Mouse (Mus musculus) heart, embryonic 13.5 days (tissue): ENCODE results near the gene Fzd5. TPM values are rescaled to one million over a fixed set of nuclear protein-coding genes. Genes with fewer than 3 reads are reported as not detected.

Source experiments
- ATAC-seq: fragments of 200-750 bp; cut with Nextera tagmentation; 2 replicates; pipeline ENCODE4 v1.8.0; 2017; ENCODE audit warnings: moderate TSS enrichment; ENCODE audit not compliant: insufficient number of reproducible peaks, low FRiP score, low TSS enrichment; ENCODE audit errors: extremely low read depth
- H3K27ac ChIP-seq: fragments of 300-500 bp; sonication (generic); replicated peaks from 2 replicates; pipeline ENCODE4 v1.5.1; 2015; ENCODE audit warnings: moderate library complexity, mild to moderate bottlenecking, inconsistent platforms
- H3K27me3 ChIP-seq: fragments of 300-500 bp; sonication (generic); replicated peaks from 2 replicates; pipeline ENCODE4 v1.6.1; 2015; ENCODE audit warnings: mild to moderate bottlenecking, inconsistent platforms
- H3K36me3 ChIP-seq: fragments of 300-500 bp; sonication (generic); 2 replicates; pipeline ENCODE4 v1.6.1; 2015; ENCODE audit warnings: mild to moderate bottlenecking, inconsistent platforms
- H3K4me1 ChIP-seq: fragments of 300-500 bp; sonication (generic); 2 replicates; pipeline ENCODE4 v1.6.1; 2015; ENCODE audit warnings: inconsistent platforms
- H3K4me2 ChIP-seq: fragments of 300-500 bp; sonication (generic); 2 replicates; pipeline ENCODE4 v1.6.1; 2015; ENCODE audit warnings: inconsistent platforms, mild to moderate bottlenecking, moderate library complexity
- H3K4me3 ChIP-seq: fragments of 300-500 bp; sonication (generic); 2 replicates; pipeline ENCODE4 v1.5.1; 2015; ENCODE audit warnings: moderate library complexity, mild to moderate bottlenecking, inconsistent platforms
- H3K9ac ChIP-seq: fragments of 300-500 bp; sonication (generic); 2 replicates; pipeline ENCODE4 v1.6.1; 2015; ENCODE audit warnings: inconsistent platforms, mild to moderate bottlenecking, moderate library complexity
- H3K9me3 ChIP-seq: fragments of 300-500 bp; sonication (generic); 2 replicates; pipeline ENCODE4 v1.6.1; 2016; ENCODE audit warnings: inconsistent platforms
- WGBS: fragments of 180-500 bp; shearing (Covaris S2); methylation state at CpG from one replicate; pipeline ENCODE4 v1.1.7; 2015; ENCODE audit warnings: mixed read lengths; 5-methylcytosine and 5-hydroxymethylcytosine counted together
- polyA plus RNA-seq: library from polyadenylated mRNA; unstranded; fragments of >200 nt; fragmentation: Nextera tagmentation; extraction: Ambion mirVana; gene quantifications from 2 replicates; pipeline ENCODE4 v1.2.1, GENCODE M21; 2015

The Fzd5 gene
- polyA plus RNA-seq, 1 experiment from 2014 or later = 1.1 TPM

DNA sequence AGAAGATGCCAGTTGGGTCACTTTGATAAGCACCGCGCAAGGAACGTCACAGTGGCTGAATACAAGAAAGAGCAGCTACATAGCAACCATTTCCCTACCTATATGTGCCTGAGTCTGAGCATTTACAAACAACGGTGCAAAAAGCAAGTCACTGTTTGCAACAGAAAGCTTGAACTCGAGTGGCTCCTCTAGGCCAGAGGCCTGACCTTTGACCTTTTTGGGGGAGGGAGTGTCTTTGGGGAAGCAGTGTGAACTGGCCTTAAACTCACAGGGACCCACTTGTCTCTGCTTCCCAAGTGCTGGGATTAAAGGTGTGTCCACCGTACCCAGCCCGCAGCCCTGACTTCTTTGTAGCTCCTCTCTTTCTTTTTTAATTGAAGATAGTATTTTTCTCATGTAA lies 16.1 kb upstream of the Fzd5 start:
- no peaks in the 10 kb centered on the region for H3K9me3 ChIP-seq
- no peak overlapping the region for H3K9ac ChIP-seq
- H3K4me3 ChIP-seq = no peak overlapping the region
- no peak overlapping the region for H3K4me2 ChIP-seq
- no peak overlapping the region for H3K27ac ChIP-seq
- no peak for ATAC-seq
- no peaks in the 10 kb centered on the region for H3K27me3 ChIP-seq
- H3K4me1 ChIP-seq = peaks cover 16% of the 10 kb centered on the region; the same call in 1 of the 2 replicates
- WGBS = 65% methylated on average over 7 of the region's 7 CpGs
- H3K36me3 ChIP-seq = no peaks in the 10 kb centered on the region

DNA sequence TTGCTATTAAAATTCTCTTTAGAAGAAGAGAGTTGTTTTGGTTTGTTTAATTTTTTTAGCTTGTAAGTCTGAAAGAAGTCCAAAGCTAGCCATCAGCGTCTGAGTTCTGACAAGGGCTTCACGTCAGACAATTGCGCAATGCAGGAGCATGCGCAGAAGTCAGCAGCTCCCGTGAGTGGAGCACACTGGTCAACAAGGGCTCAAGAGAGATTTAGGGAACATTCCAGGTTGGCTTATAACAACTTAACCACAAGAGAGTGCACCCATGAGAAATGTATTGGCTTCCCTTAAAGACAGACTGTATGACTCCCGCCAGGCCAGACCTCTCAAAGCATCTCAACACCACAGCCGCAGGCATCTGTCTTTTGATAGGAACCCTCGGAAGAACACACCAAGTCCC lies 15.6 kb upstream of the Fzd5 start:
- H3K27me3 ChIP-seq = 0 out of 2 replicates have a peak, but pooled peaks cover 5% of the 10 kb centered on the region
- H3K4me2 ChIP-seq = no peak overlapping the region
- 62% methylated on average over 8 of the region's 8 CpGs for WGBS
- H3K4me1 ChIP-seq = peaks cover 16% of the 10 kb centered on the region; the same call in 1 of the 2 replicates
- no peaks in the 10 kb centered on the region for H3K9me3 ChIP-seq
- H3K27ac ChIP-seq = no peak overlapping the region
- no peak overlapping the region for H3K4me3 ChIP-seq
- no peak for ATAC-seq
- H3K36me3 ChIP-seq = no peaks in the 10 kb centered on the region
- H3K9ac ChIP-seq = no peak overlapping the region

DNA sequence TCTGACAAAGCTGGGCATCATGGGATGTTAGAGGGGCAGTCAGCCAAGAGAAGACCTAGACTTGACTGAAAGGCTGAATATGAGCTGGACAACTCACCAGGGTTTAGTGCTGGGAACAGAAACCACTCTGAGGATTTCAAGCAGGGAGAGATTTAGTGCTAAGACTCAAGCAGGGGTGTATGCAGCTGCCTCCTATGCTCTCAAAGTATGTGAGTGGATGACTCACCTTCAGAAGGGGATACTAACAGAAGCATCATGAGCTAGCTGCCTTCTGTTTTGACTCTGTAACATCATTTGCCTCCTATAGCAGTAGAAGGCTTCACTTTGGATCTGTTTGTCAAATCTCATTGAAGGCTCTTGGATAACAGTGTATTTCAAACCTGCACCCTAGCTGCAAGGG lies 7.1 kb upstream of the Fzd5 start:
- Histone ChIP-seq H3K9me3 (no peaks in the 10 kb centered on the region), H3K4me2 (no peak overlapping the region), H3K27ac (no peak overlapping the region), H3K27me3 (0 out of 2 replicates have a peak, but pooled peaks cover 7% of the 10 kb centered on the region), H3K36me3 (no peaks in the 10 kb centered on the region), H3K4me3 (no peak overlapping the region), H3K9ac (no peak overlapping the region), H3K4me1 (peaks cover 2% of the 10 kb centered on the region)
- ATAC-seq = no peak

DNA sequence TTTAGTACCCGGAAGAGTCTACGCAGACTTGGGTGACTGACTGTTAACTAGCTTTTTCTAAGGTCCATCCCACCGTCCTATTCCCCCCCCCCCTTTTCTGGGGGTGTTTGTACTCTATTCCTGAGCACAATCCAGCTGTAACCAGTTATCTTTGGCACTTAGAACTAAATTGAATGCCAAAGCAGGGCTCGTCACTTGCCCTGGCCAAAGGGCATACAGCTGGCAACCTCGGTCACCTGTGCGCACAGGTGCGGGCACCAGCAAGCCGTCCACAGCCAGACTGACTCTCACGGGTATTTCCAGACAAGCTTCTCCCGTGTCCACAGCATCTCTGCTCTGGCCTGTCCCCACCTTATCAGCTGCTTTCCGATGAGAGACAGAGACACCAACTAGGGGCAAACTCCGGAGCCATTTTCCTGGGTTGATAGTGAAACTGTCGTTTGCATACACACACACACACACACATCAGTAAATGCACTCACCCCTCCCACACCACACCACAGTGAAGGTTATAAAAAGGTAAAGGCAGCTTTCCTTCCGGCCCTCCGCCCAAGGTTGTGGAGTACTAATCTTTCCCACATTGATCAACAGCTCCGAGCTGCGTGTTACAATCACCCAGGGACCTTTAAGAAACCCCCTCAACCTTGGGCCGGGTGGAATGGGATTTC lies 5.3 kb upstream of the Fzd5 start:
- Histone ChIP-seq H3K4me1 (peaks cover 19% of the 10 kb centered on the region), H3K27ac (no peak overlapping the region), H3K9me3 (no peaks in the 10 kb centered on the region), H3K4me3 (no peak overlapping the region), H3K9ac (no peak overlapping the region), H3K4me2 (no peak overlapping the region), H3K36me3 (no peaks in the 10 kb centered on the region), H3K27me3 (0 out of 2 replicates have a peak, but pooled peaks cover 3% of the 10 kb centered on the region)
- ATAC-seq = no peak
- 64% methylated on average over 18 of the region's 18 CpGs for WGBS

GRCm38 (mm10) chr1:64738661-64739082 lies 1.1 kb upstream of the Fzd5 start:
- H3K9me3 ChIP-seq = no peaks in the 10 kb centered on the region
- H3K4me2 ChIP-seq = peak overlapping the region; percentile 99
- ATAC-seq = no peak
- H3K4me3 ChIP-seq = peak overlapping the region; percentile 83
- peak overlapping the region; percentile 81 for H3K9ac ChIP-seq
- H3K27ac ChIP-seq = peak overlapping the region; percentile 76
- WGBS = under 1% methylated on average over 14 of the region's 14 CpGs
- peaks cover 46% of the 10 kb centered on the region for H3K4me1 ChIP-seq
- peaks cover 20% of the 10 kb centered on the region for H3K27me3 ChIP-seq
- H3K36me3 ChIP-seq = no peaks in the 10 kb centered on the region

DNA sequence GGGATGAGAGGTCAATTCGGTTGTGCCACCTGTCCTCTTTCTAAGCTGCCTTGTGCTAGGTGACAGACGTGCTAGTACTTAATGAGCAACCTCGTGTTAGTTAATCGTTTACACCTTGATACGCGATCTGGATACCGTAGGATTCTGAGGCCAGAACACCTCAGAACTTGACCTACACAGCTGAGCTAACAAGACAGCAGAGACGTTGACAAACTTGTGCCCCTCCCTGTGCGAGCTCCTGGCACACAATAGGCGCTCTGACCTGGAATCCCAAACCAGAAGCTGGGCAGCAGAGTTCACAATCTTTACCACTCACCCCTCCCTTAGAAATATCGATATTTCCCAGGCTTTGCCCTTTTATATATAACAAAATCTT lies 617 bp upstream of the Fzd5 start:
- peak overlapping the region; percentile 81 for H3K9ac ChIP-seq
- no peak for ATAC-seq
- H3K27me3 ChIP-seq = peaks cover 24% of the 10 kb centered on the region
- no peaks in the 10 kb centered on the region for H3K36me3 ChIP-seq
- H3K9me3 ChIP-seq = no peaks in the 10 kb centered on the region
- H3K4me3 ChIP-seq = peak overlapping the region; percentile 83
- H3K4me2 ChIP-seq = peak overlapping the region; percentile 99
- peaks cover 50% of the 10 kb centered on the region for H3K4me1 ChIP-seq
- peak overlapping the region; percentile 76 for H3K27ac ChIP-seq
- under 1% methylated on average over 11 of the region's 11 CpGs for WGBS

GRCm38 (mm10) chr1:64736681-64737501 lies 660 bp downstream of the Fzd5 start:
- H3K4me3 ChIP-seq = peak overlapping the region; percentile 83
- H3K27ac ChIP-seq = peak overlapping the region; percentile 84
- H3K9me3 ChIP-seq = no peaks in the 10 kb centered on the region
- ATAC-seq = no peak
- under 1% methylated on average over 53 of the region's 56 CpGs for WGBS
- H3K36me3 ChIP-seq = no peaks in the 10 kb centered on the region
- peak overlapping the region; percentile 99 for H3K4me2 ChIP-seq
- peak overlapping the region; percentile 91 for H3K9ac ChIP-seq
- H3K4me1 ChIP-seq = peaks cover 62% of the 10 kb centered on the region
- peaks cover 26% of the 10 kb centered on the region for H3K27me3 ChIP-seq

DNA sequence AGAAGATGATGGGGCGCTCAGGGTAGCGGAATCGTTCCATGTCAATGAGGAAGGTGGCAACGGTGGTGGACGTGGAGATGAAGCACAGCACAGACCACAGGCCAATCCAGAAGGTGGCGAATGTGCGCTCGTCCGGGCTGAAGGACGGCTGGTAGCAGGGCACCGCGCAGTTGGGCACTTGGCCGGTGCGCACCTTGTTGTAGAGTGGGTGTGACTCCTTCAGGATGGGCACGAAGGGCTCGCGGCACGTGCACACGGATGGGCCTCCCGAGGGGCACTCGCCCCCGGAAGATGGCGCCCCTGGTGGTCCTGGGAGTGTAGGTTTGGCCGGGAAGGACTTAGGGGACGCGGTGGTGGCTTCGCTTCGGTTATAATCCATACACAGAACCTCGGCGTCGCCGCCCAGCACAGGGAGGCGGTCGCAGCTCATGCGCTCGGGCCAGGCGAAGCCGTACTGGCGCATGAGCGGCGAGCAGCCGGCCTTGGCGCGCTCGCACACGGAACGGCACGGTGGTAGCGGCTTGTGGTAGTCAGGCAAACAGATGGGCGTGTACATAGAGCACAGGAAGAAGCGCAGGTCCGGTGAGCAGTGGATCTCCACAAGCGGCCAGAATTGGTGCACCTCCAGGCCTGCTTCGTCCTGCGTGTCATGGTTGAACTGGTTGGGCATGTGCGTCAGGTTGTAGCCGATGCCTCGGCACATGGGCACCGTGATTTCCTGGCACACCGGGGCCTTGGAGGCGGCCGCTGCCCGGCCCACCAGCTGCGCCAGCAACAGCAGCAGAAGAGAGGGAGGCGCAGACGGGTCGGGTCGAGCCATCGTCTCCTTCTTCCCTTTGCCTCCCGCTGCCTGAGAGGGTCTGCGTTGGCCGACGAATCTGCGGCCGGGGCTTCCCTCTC lies 1.5 kb downstream of the Fzd5 start:
- 6% methylated on average over 75 of the region's 75 CpGs for WGBS
- Histone ChIP-seq H3K4me3 (peak overlapping the region; percentile 83), H3K4me1 (peaks cover 70% of the 10 kb centered on the region), H3K9ac (peak overlapping the region; percentile 91), H3K9me3 (no peaks in the 10 kb centered on the region), H3K27me3 (peaks cover 26% of the 10 kb centered on the region), H3K27ac (no peak overlapping the region), H3K4me2 (peak overlapping the region; percentile 99), H3K36me3 (no peaks in the 10 kb centered on the region)
- no peak for ATAC-seq

DNA sequence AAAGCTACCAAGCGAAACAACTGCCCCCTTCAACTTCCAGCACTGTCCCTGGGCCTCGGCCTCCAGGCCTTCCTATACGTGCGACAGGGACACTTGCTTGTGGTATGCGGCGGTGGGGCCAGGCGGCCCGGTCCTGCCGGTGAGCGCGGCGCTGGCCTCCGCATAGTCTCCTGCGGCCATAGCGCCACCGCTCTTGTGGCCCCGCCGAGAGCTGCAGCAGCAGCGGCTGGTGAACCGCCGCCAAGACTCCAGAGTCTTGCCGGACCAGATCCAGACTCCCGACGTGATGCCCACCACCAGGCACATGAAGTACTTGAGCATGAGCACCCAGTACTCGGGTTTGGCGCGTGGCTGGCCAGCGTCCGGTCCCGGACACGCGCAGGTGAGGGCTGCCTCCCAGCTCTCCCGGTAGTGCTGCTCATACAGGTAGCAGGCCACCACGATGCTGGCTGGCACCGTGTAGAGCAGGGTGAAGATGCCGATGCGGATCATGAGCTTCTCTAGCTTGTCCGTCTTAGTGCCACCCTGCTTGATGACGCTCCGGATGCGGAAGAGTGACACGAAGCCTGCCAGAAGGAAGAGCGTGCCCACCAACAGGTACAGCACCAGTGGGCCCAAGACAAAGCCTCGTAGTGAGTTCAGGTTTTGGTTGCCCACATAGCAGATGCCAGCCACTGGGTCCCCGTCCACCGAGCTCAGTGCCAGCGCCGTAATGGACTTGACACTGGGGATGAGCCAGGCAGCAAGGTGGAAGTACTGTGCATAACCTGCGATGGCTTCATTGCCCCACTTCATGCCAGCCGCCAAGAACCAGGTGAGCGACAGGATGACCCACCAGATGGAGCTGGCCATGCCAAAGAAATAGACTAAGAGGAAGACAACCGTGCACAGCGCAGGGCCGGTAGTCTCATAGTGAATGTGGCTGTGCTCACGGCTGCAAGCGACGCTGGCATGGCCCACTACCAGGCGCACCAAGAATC lies 2.5 kb downstream of the Fzd5 start:
- Histone ChIP-seq H3K27me3 (peaks cover 26% of the 10 kb centered on the region), H3K36me3 (no peaks in the 10 kb centered on the region), H3K9ac (peak overlapping the region; percentile 91), H3K9me3 (no peaks in the 10 kb centered on the region), H3K4me2 (peak overlapping the region; percentile 99), H3K4me1 (peaks cover 70% of the 10 kb centered on the region), H3K27ac (no peak overlapping the region), H3K4me3 (peak overlapping the region; percentile 83)
- 36% methylated on average over 58 of the region's 58 CpGs for WGBS
- no peak for ATAC-seq
